Mouse (Mus musculus): ENCODE data around the gene Cars.
A peak's percentile ranks its signal among the peaks of the same experiment; 100 is the strongest.
"Not testable (repeated sequence)": the region's sequence is repeated elsewhere in the genome, so short reads cannot be mapped to it uniquely, and the experiment has no call there.

Gene Cars

GRCm38 (mm10) chr7:143587586-143587985, 12.3 kb downstream of the Cars start:
- DNase-seq (ENCODE audit: extremely low spot score), result no peak

DNA sequence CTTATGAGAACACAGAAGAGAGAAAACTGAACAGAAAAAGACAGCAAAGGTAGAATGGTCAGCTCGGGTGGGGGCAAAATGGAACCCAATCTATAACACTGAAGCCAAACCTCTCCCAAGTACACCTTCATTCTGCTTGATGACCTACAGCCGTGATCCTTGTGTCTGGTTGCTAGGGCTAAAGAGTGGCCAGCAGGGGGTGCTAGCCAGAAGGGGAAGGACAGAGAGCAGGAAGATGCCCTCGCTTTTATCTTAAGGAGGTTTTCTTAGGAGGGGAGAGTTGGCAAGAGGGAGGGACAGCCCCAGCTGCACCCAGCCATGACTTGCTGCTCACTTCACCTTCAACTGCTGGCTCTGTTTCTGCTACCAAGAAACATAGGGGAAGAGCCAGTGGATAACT, 15.9 kb downstream of the Cars start:
- peak; percentile 56 for DNase-seq (ENCODE audit: extremely low spot score)

DNA sequence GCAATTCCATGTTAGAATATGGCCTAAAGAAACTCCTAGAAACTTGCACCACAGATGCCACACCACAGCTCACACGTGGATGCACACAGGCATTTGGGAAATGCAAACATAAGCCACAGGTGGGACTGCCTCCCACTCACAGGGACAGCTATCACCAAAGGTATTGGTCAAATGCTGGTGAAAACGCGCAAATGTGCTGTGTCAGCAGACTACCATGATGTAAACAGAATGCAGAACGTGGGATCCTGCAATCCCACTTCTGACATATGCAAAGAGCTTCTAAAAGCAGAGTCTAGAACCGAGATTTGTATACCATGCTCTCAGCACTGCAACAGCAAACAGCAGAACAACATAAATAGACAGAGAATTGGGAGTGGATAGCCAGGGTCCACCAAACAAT, 16.9 kb downstream of the Cars start:
- no peak for DNase-seq (ENCODE audit: extremely low spot score)

- no peak for DNase-seq (ENCODE audit: extremely low spot score)
Observed at GRCm38 (mm10) chr7:143575751-143576150, 24.1 kb downstream of the Cars start.

DNA sequence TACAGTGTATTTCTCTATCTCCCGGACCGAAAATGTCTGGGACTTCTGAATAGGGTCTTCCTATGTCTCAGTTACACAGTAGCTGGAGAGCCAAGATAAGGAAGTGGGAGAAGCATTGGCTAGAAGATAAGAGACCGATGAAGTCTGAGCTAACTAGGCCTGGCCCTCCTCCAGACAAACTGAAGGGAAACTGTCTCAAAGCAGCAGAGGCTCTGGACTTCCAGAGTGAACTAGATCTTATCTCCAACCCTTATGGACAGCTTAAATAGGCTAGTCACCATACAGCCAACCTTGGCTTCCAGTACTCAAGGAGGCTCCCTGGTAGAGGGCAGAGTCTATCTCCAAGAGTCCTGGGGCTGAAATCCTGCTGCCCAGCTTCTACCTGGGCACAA, 34.2 kb downstream of the Cars start:
- DNase-seq (ENCODE audit: extremely low spot score), result no peak

DNA sequence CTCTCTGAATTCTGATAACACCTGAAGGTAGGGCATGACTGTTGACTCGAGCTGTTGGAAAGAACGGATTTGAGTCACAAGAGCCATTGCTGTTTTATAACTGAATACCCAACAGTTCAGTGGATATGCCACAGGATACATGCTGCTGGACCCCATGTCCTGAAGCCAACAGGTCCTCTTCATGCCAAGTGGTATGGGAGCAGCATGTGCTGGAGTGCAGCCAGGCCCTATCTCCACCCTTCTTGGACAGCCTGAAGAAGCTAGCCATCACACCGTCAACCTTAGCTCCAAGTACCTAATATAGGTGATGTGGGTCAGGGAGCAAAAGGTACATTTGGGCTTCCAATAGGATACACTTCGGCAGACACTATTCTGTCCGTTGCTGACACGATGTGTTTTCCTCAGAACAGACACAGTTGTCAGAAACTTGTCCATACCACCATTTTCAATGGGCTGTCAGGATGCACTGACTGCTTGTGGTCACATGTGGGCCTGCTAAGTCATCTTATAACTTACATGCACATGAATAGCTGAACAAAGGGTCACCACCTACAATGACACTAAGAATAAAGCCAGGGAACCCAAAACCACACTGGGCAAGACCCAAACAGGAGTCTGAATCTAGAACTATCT, 34.8 kb downstream of the Cars start:
- DNase-seq (ENCODE audit: extremely low spot score), result no peak

DNA sequence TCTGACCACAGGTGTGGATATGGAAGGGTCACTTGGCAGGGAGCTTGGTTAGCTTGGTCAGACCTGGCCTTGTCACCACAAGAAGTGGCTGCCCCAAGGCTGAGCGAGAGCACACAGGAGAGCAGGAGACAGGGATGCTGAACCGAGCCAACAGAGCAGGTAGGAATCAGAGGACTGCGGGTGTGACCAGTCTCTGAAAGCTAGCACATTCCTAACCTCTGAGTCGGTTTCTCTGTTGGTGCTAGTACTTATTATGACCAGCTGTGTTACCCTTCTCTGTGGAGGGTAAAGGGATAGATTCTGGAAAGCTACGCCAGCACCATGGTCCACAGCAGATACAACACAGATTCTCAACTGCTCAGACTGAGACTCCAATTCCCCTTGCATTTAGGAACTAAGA, 36.1 kb downstream of the Cars start:
- DNase-seq (ENCODE audit: extremely low spot score), result no peak

DNA sequence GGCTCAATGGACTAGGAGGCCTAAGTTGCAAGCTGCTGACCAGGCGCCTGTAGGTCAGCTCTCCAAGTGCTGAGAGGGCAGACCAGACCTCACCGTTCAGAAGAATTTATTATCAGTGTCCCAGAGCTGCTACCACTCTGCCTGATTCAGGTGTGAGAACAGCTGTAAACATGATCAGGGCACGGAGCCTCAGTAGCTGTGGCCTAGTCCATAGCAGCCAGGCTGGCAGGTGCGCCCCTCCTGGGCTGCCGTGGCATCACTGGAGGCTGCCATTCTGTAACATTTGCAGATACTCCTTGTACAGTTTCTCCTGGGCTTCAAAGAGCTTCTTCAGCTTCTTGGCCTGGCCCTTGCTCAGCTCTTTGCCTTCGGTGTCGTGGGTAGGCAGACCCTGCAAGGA, 42.3 kb downstream of the Cars start:
- DNase-seq (ENCODE audit: extremely low spot score), result no peak

GRCm38 (mm10) chr7:143556964-143557610, 42.8 kb downstream of the Cars start:
- no peak for DNase-seq (ENCODE audit: extremely low spot score)

GRCm38 (mm10) chr7:143549588-143550220, 50.2 kb downstream of the Cars start:
- DNase-seq (ENCODE audit: extremely low spot score), result peak; percentile 9

GRCm38 (mm10) chr7:143548976-143549457, 50.9 kb downstream of the Cars start, which contains the start of gene Nap1l4:
Gene Nap1l4, minus strand, starts transcription at chr7:143549106.
- DNase-seq (ENCODE audit: extremely low spot score), result peak; percentile 99

DNA sequence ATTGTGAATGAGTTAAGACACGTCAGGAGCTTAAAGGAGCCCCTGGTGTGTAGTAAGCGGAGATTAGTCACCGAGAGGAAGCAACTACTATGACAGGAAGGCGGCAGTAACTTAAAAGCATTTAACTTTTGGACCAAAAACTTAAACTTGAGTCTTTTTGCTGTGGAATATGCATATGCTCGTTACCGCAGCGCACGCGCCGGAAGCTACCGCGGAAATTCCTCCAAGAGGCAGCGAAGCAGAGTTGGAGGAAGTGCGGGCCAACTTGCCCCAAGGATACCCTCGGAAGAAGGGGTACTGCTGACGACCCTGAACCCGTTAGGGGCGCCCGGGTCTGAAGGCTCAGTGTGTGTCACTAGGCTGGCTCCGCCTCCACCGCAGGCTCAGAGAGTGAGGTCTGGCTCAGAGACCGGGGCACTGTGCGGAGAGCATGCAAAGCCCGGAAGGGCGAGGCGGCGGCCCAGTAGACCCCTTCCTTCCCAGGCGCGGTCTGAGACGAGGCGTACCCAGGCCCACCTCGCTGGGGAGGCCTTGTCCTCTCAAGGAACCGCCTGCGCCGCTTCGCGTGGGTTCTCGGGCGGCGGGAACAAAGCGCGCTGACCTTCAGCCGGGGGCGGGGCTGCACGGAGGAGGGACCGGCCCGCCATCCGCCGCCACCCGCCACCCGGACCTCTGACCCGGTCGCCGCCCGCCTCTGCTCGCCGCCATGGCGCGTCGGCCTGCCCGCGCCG, 51.5 kb downstream of the Cars start:
- no peak for DNase-seq (ENCODE audit: extremely low spot score)

DNA sequence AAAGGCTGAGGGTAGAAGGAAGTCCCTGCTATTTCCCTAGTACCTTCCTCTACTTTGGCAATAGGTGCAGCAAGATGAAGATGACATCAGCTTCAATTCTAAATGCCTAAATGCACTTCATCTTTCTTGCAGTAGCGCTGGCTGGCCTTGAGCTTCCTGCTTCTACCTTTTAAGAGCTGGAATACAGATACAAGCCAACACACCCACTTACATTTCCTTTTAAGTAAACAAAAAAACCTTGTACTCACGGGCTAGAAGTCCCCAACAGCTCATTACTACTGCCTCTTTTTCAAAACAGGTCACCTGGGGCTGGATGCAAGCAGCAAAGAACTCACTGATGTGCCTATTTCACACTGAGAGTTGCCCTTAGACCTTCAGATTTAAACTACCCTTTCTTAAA, 53.3 kb downstream of the Cars start:
- no peak for DNase-seq (ENCODE audit: extremely low spot score)

GRCm38 (mm10) chr7:143544368-143544767, 55.5 kb downstream of the Cars start:
- DNase-seq (ENCODE audit: extremely low spot score), result peak; percentile 34

DNA sequence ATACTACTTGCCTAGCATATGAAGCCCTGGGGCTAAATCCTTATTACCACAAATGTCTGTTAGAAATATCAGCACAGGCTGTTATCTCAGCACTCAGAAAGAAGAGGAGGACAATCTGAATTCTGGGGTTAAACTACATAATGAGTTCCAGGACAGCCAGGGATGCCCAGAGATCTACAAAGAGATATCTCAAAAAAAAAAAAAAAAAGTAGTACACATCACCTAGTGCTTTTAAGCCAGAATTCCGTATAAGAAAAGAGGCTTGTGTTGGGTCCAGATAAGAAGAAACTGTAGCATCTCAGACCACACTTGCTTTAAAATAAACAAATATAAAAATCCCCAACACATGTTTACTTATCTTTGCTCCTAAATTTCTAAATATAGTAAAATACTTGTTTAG, 61.2 kb downstream of the Cars start:
- DNase-seq (ENCODE audit: extremely low spot score), result no peak

- not testable (repeated sequence) for DNase-seq (ENCODE audit: extremely low spot score)
Observed at GRCm38 (mm10) chr7:143538229-143538628, 61.7 kb downstream of the Cars start.

GRCm38 (mm10) chr7:143536251-143536650, 63.6 kb downstream of the Cars start:
- no peak for DNase-seq (ENCODE audit: extremely low spot score)

- DNase-seq (ENCODE audit: extremely low spot score), result no peak
Observed at GRCm38 (mm10) chr7:143533284-143533683, 66.6 kb downstream of the Cars start.

- no peak for DNase-seq (ENCODE audit: extremely low spot score)
Observed at GRCm38 (mm10) chr7:143532410-143532809, 67.5 kb downstream of the Cars start.

DNA sequence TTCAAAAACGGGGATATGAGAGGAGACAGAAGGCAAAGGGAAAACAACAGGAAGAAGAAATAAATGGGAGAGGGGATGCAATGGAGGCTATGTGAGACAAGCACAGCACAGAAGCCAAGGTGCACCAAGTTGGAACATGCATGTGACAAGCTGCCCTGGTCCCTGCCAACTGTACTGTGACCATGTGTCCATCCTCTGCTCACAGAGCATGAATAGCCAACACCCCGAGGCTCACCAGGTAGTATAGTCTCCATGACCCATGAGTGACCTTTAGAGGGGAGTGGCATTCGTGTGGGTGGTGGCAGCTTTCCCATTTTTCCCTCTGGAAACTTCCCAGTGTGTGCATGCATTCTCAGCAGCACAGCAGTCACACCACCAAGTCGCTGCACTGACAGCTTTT, 80.6 kb downstream of the Cars start:
- DNase-seq (ENCODE audit: extremely low spot score), result no peak

DNA sequence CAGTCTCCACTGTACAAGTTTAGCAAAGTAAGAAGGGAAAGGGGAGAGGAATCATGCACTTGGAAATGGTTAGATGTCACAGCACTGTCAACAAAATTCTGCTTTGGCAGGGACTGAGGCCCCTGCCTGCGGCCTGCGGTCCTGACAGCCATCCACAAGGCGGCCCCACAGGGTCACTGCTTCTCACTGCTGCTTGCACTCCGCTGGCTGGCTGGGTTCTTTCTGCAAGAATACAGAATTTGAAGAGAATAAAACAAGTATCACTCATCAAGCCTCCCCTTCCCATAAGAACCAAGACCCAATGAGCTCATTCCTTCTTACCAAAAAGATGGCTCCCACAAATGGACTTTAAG, 85.5 kb downstream of the Cars start:
- DNase-seq (ENCODE audit: extremely low spot score), result no peak

GRCm38 (mm10) chr7:143513763-143514415, 86.0 kb downstream of the Cars start:
- DNase-seq (ENCODE audit: extremely low spot score), result no peak

Data from embryo, embryonic 9.5 days (tissue).